Mouse (Mus musculus): Measurements from ENCODE around the gene Med25. TPM values are rescaled to one million over a fixed set of nuclear protein-coding genes. Genes with fewer than 3 reads are reported as not detected.

The Med25 gene
- polyA plus RNA-seq, 1 experiment: 208 TPM

GRCm38 (mm10) chr7:44838073-44838472 lies 54.4 kb downstream of the Med25 start:
- Histone ChIP-seq H3K27ac (ENCODE audit: insufficient read depth, low read depth, low read length) (no peak overlapping the region), H3K4me1 (ENCODE audit: control insufficient read depth, insufficient read depth, insufficient read length, low read length) (peaks cover 21% of the 10 kb centered on the region), H3K36me3 (ENCODE audit: control insufficient read depth, insufficient read depth, low read length) (peaks cover 19% of the 10 kb centered on the region), H3K4me3 (ENCODE audit: low read depth, low read length) (no peak overlapping the region), H3K27me3 (ENCODE audit: control insufficient read depth, insufficient read depth, low read length) (no peaks in the 10 kb centered on the region)
- no peak for TF ChIP-seq POLR2A (IDR thresholded peaks at IDR 0.05; ENCODE audit: low read depth, low read length)
- 95% methylated on average over 6 of the region's 6 CpGs for WGBS

DNA sequence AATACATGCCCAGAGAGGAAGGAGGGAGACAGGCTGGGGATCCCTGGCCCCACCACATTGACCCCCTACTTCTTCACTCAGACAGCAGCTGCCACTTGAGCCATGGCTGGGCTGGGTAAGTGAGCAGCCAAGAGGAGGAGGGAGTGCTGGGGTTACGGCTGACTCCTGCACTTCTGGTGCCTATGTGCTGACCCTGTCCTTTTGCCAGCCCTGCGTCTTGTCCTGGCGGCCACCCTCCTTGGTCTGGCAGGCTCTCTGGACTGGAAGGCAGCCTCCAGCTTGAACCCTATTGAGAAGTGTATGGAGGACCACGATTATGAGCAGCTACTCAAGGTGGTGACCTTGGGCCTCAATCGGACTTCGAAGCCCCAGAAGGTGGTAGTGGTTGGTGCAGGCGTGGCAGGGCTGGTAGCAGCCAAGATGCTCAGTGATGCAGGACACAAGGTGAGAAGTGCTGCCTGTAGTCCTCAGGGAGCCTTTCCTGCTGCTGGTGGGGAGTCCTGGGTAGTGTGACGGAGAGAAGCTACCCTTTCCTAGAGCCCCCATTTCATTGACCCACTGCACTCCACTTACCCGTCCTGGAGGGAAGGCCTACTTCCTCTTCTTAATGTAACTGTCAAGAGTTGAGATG lies 56.0 kb downstream of the Med25 start:
- peaks cover 5% of the 10 kb centered on the region for H3K36me3 ChIP-seq (ENCODE audit: control insufficient read depth, insufficient read depth, low read length)
- no peaks in the 10 kb centered on the region for H3K27me3 ChIP-seq (ENCODE audit: control insufficient read depth, insufficient read depth, low read length)
- peaks cover 21% of the 10 kb centered on the region for H3K4me1 ChIP-seq (ENCODE audit: control insufficient read depth, insufficient read depth, insufficient read length, low read length)
- H3K4me3 ChIP-seq (ENCODE audit: low read depth, low read length): peak overlapping the region; percentile 1; the same call in 1 of the 2 replicates
- H3K27ac ChIP-seq (ENCODE audit: insufficient read depth, low read depth, low read length): no peak overlapping the region; the same call in 1 of the 2 replicates
- TF ChIP-seq POLR2A (IDR thresholded peaks at IDR 0.05; ENCODE audit: low read depth, low read length): no peak
- TF ChIP-seq CTCF (IDR thresholded peaks at IDR 0.05; ENCODE audit: extremely low read depth, insufficient read length, insufficient replicate concordance, low read depth, low read length): no peak
- 75% methylated on average over 9 of the region's 9 CpGs for WGBS

DNA sequence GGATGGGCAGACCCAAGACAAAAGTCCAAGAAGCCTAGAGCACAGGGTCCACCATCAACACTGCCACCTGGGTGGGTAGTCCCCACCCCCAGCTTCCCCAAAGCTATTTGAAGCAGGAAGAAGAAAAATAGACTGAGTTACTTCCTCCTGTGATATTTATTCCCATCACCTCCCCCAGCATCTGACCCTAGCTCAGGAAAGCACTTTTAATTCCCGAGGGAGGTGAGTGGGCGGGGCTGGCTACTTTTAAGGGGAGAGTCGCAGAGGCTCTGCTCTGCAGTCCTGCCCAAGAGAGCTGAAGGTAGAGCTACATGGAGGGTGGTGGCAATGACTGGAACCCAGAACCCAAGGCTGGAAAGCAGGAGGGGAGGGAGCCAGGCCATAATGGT lies 56.5 kb downstream of the Med25 start:
- WGBS: 26% methylated on average over 3 of the region's 3 CpGs
- H3K36me3 ChIP-seq (ENCODE audit: control insufficient read depth, insufficient read depth, low read length): peaks cover 10% of the 10 kb centered on the region
- no peaks in the 10 kb centered on the region for H3K27me3 ChIP-seq (ENCODE audit: control insufficient read depth, insufficient read depth, low read length)
- TF ChIP-seq CTCF (IDR thresholded peaks at IDR 0.05; ENCODE audit: extremely low read depth, insufficient read length, insufficient replicate concordance, low read depth, low read length): no peak
- TF ChIP-seq POLR2A (IDR thresholded peaks at IDR 0.05; ENCODE audit: low read depth, low read length): no peak
- H3K27ac ChIP-seq (ENCODE audit: insufficient read depth, low read depth, low read length): peak overlapping the region; percentile 0; the same call in 1 of the 2 replicates
- H3K4me3 ChIP-seq (ENCODE audit: low read depth, low read length): peak overlapping the region; percentile 1; the same call in 1 of the 2 replicates
- H3K4me1 ChIP-seq (ENCODE audit: control insufficient read depth, insufficient read depth, insufficient read length, low read length): peaks cover 21% of the 10 kb centered on the region

DNA sequence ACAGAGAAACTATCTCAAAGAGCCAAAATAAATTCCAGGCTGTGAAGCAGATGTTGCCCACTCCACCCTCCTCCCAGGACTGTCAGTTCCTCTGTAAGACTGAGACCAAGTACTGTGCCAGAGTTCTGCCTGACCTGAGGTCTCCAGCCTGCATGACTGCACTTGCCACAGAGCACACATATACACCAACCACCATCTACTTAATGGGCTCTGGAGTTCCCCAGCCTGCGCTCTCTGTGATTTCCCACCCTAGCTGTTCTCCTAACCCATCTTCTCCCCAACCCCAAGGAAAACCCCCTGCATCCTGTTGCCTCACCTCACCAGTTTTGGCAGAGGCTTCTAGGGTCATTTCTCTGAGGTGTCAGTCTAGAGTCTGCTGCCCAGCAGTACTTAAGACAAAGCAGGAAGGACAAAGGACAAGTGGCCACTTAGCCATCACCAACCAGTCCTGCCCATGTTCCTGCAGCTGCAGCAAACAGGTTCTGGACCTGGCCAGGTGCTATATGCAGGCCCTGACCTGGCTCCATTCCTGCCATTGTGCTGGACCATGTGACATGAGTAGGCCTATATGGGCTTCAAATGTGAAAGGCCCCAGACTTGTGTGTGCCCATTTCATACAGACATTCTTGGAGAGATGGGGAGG lies 57.0 kb downstream of the Med25 start:
- no peak for TF ChIP-seq CTCF (IDR thresholded peaks at IDR 0.05; ENCODE audit: extremely low read depth, insufficient read length, insufficient replicate concordance, low read depth, low read length)
- no peak for TF ChIP-seq POLR2A (IDR thresholded peaks at IDR 0.05; ENCODE audit: low read depth, low read length)
- 0 out of 2 replicates have a peak overlapping the region, but pooled peaks have one; percentile 0 for H3K27ac ChIP-seq (ENCODE audit: insufficient read depth, low read depth, low read length)
- no peaks in the 10 kb centered on the region for H3K27me3 ChIP-seq (ENCODE audit: control insufficient read depth, insufficient read depth, low read length)
- H3K4me3 ChIP-seq (ENCODE audit: low read depth, low read length): no peak overlapping the region
- H3K4me1 ChIP-seq (ENCODE audit: control insufficient read depth, insufficient read depth, insufficient read length, low read length): peaks cover 21% of the 10 kb centered on the region
- peaks cover 13% of the 10 kb centered on the region for H3K36me3 ChIP-seq (ENCODE audit: control insufficient read depth, insufficient read depth, low read length)
- WGBS: 86% methylated on average over 1 of the region's 1 CpGs

DNA sequence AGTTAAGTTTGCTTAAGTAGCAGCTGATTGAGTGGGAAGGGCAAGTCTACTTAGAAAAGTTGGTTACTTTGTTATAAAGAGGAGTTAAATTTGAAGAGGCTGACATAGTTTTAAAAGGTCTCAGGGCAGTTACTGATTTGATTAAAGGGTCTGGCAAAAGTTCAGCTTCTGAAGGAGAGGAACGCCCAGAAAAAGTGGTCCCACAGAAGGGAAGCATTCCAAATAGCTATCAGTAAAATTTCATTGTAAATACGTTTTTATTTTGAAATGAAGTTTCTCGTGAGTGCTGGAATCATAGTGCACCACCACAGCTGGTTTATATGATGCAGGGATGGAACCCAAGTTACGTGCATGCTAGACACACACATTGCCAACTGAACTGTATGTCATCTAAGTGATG lies 59.7 kb downstream of the Med25 start:
- H3K36me3 ChIP-seq (ENCODE audit: control insufficient read depth, insufficient read depth, low read length): peaks cover 35% of the 10 kb centered on the region
- H3K4me1 ChIP-seq (ENCODE audit: control insufficient read depth, insufficient read depth, insufficient read length, low read length): peaks cover 8% of the 10 kb centered on the region
- no peak overlapping the region for H3K27ac ChIP-seq (ENCODE audit: insufficient read depth, low read depth, low read length)
- no peak overlapping the region for H3K4me3 ChIP-seq (ENCODE audit: low read depth, low read length)
- no peak for TF ChIP-seq CTCF (IDR thresholded peaks at IDR 0.05; ENCODE audit: extremely low read depth, insufficient read length, insufficient replicate concordance, low read depth, low read length)
- no peak for TF ChIP-seq POLR2A (IDR thresholded peaks at IDR 0.05; ENCODE audit: low read depth, low read length)
- H3K27me3 ChIP-seq (ENCODE audit: control insufficient read depth, insufficient read depth, low read length): no peaks in the 10 kb centered on the region
- 50% methylated on average over 4 of the region's 4 CpGs for WGBS

- WGBS: 80% methylated on average over 5 of the region's 5 CpGs
- no peak for TF ChIP-seq POLR2A (IDR thresholded peaks at IDR 0.05; ENCODE audit: low read depth, low read length)
- no peak for TF ChIP-seq CTCF (IDR thresholded peaks at IDR 0.05; ENCODE audit: extremely low read depth, insufficient read length, insufficient replicate concordance, low read depth, low read length)
- H3K4me1 ChIP-seq (ENCODE audit: control insufficient read depth, insufficient read depth, insufficient read length, low read length): no peaks in the 10 kb centered on the region; the same call in 1 of the 2 replicates
- H3K27me3 ChIP-seq (ENCODE audit: control insufficient read depth, insufficient read depth, low read length): no peaks in the 10 kb centered on the region
- no peak overlapping the region for H3K27ac ChIP-seq (ENCODE audit: insufficient read depth, low read depth, low read length)
- peaks cover 36% of the 10 kb centered on the region for H3K36me3 ChIP-seq (ENCODE audit: control insufficient read depth, insufficient read depth, low read length)
- H3K4me3 ChIP-seq (ENCODE audit: low read depth, low read length): no peak overlapping the region
These were observed 63.8 kb downstream of the Med25 start for GRCm38 (mm10) chr7:44828706-44829105.

- Histone ChIP-seq H3K4me1 (ENCODE audit: control insufficient read depth, insufficient read depth, insufficient read length, low read length) (no peaks in the 10 kb centered on the region; the same call in 1 of the 2 replicates), H3K27me3 (ENCODE audit: control insufficient read depth, insufficient read depth, low read length) (no peaks in the 10 kb centered on the region), H3K36me3 (ENCODE audit: control insufficient read depth, insufficient read depth, low read length) (peaks cover 36% of the 10 kb centered on the region), H3K27ac (ENCODE audit: insufficient read depth, low read depth, low read length) (no peak overlapping the region), H3K4me3 (ENCODE audit: low read depth, low read length) (no peak overlapping the region)
- WGBS: 73% methylated on average over 3 of the region's 3 CpGs
- no peak for TF ChIP-seq CTCF (IDR thresholded peaks at IDR 0.05; ENCODE audit: extremely low read depth, insufficient read length, insufficient replicate concordance, low read depth, low read length)
- no peak for TF ChIP-seq POLR2A (IDR thresholded peaks at IDR 0.05; ENCODE audit: low read depth, low read length)
These were observed 65.7 kb downstream of the Med25 start for GRCm38 (mm10) chr7:44826771-44827170.

Other genes starting within 250 kb of the Med25 start
- gene Myh14, start 221.9 kb downstream of the Med25 start, polyA plus RNA-seq (2012; rRNA removed): 196 and 563 TPM in 2 replicates
- gene Izumo2, start 184.0 kb downstream of the Med25 start, polyA plus RNA-seq (2012; rRNA removed): not detected in 2 replicates
- gene Vrk3, start 144.3 kb downstream of the Med25 start, polyA plus RNA-seq (2012; rRNA removed): 20.4 and 40.3 TPM in 2 replicates
- 0.08 and 0.19 TPM in 2 replicates for gene Zfp473, start 141.7 kb downstream of the Med25 start, polyA plus RNA-seq (2012; rRNA removed)
- gene Nup62, start 76.6 kb downstream of the Med25 start, polyA plus RNA-seq (2012; rRNA removed): 30.9 and 53.3 TPM in 2 replicates
- 8.0 and 13.8 TPM in 2 replicates for gene Il4i1, start 76.3 kb downstream of the Med25 start, polyA plus RNA-seq (2012; rRNA removed)
- gene Atf5, start 76.1 kb downstream of the Med25 start, polyA plus RNA-seq (2012; rRNA removed): 83.9 and 102 TPM in 2 replicates
- 180 and 283 TPM in 2 replicates for gene Akt1s1, start 43.7 kb downstream of the Med25 start, polyA plus RNA-seq (2012; rRNA removed)
- 32.1 and 63.2 TPM in 2 replicates for gene Tbc1d17, start 43.6 kb downstream of the Med25 start, polyA plus RNA-seq (2012; rRNA removed)
- gene Pnkp, start 35.6 kb downstream of the Med25 start, polyA plus RNA-seq (2012; rRNA removed): 36.9 and 84.2 TPM in 2 replicates
- 82.3 and 141 TPM in 2 replicates for gene Ptov1, start 22.9 kb downstream of the Med25 start, polyA plus RNA-seq (2012; rRNA removed)
- 15.8 and 27.5 TPM in 2 replicates for gene Fuz, start 3.4 kb upstream of the Med25 start, polyA plus RNA-seq (2012; rRNA removed)
- 49.8 and 85.2 TPM in 2 replicates for gene Ap2a1, start 36.8 kb upstream of the Med25 start, polyA plus RNA-seq (2012; rRNA removed)
- gene Tsks, start 50.5 kb upstream of the Med25 start, polyA plus RNA-seq (2012; rRNA removed): not detected in 2 replicates
- gene Cpt1c, start 82.1 kb upstream of the Med25 start, polyA plus RNA-seq (2012; rRNA removed): 5.2 and 7.6 TPM in 2 replicates
- 50.0 and 68.6 TPM in 2 replicates for gene Prmt1, start 93.9 kb upstream of the Med25 start, polyA plus RNA-seq (2012; rRNA removed)
- gene Irf3, start 104.9 kb upstream of the Med25 start, polyA plus RNA-seq (2012; rRNA removed): 52.9 and 91.0 TPM in 2 replicates
- gene Bcl2l12, start 106.0 kb upstream of the Med25 start, polyA plus RNA-seq (2012; rRNA removed): 10.1 and 16.3 TPM in 2 replicates
- 39.8 and 73.0 TPM in 2 replicates for gene Scaf1, start 123.7 kb upstream of the Med25 start, polyA plus RNA-seq (2012; rRNA removed)
- gene Rras, start 125.2 kb upstream of the Med25 start, polyA plus RNA-seq (2012; rRNA removed): 49.3 and 67.9 TPM in 2 replicates
- gene Prr12, start 160.2 kb upstream of the Med25 start, polyA plus RNA-seq (2012; rRNA removed): 8.1 and 13.2 TPM in 2 replicates
- 39.3 and 92.7 TPM in 2 replicates for gene Nosip, start 169.7 kb upstream of the Med25 start, polyA plus RNA-seq (2012; rRNA removed)
- gene Prrg2, start 170.0 kb upstream of the Med25 start, polyA plus RNA-seq (2012; rRNA removed): 81.7 and 172 TPM in 2 replicates
- gene Rcn3, start 199.5 kb upstream of the Med25 start, polyA plus RNA-seq (2012; rRNA removed): 40.0 and 49.9 TPM in 2 replicates
- gene Fcgrt, start 211.1 kb upstream of the Med25 start, polyA plus RNA-seq (2012; rRNA removed): 47.9 and 78.3 TPM in 2 replicates
- 159 and 207 TPM in 2 replicates for gene Rps11, start 231.7 kb upstream of the Med25 start, polyA plus RNA-seq (2012; rRNA removed)
- gene Rpl13a, start 236.0 kb upstream of the Med25 start, polyA plus RNA-seq (2012; rRNA removed): 1,193 and 1,266 TPM in 2 replicates
- 1.5 TPM in 1 of 2 replicates, not detected in the other for gene Gm45713, start 243.5 kb upstream of the Med25 start, polyA plus RNA-seq (2012; rRNA removed)
- gene Flt3l, start 243.7 kb upstream of the Med25 start, polyA plus RNA-seq (2012; rRNA removed): 22.1 and 45.8 TPM in 2 replicates

Data from small intestine, adult 2 months (tissue).